Mouse (Mus musculus) forebrain, embryonic 14.5 days (tissue): ENCODE measurements around the gene Lrp10. TPM values are rescaled to one million over a fixed set of nuclear protein-coding genes. Genes with fewer than 3 reads are reported as not detected.

Experiments
- ATAC-seq: fragments of 200-750 bp; cut with Nextera tagmentation; 2 replicates; pipeline ENCODE4 v1.8.0; 2017; ENCODE audit warnings: mild to moderate bottlenecking, moderate library complexity
- DNase-seq: peaks from one replicate; pipeline ENCODE4 v3.0.0-alpha.2; 2015; ENCODE audit warnings: low spot score
- H3K27ac ChIP-seq: fragments of 300-500 bp; sonication (generic); 2 replicates; pipeline ENCODE4 v1.5.1; 2014; ENCODE audit warnings: low read depth, mild to moderate bottlenecking, control low read depth, low read length, moderate library complexity
- H3K27me3 ChIP-seq: fragments of 300-500 bp; sonication (generic); replicated peaks from 2 replicates; pipeline ENCODE4 v1.6.1; 2014; ENCODE audit warnings: low read length, control low read depth, mixed read lengths; ENCODE audit not compliant: control insufficient read depth, insufficient read depth
- H3K36me3 ChIP-seq: fragments of 300-500 bp; sonication (generic); 2 replicates; pipeline ENCODE4 v1.6.1; 2014; ENCODE audit warnings: low read length, control low read depth; ENCODE audit not compliant: control insufficient read depth, insufficient read depth
- H3K4me1 ChIP-seq: fragments of 300-500 bp; sonication (generic); 2 replicates; pipeline ENCODE4 v1.6.1; 2014; ENCODE audit warnings: antibody characterized with exemption, low read length, control low read depth; ENCODE audit not compliant: control insufficient read depth, insufficient read depth
- H3K4me2 ChIP-seq: fragments of 300-500 bp; sonication (generic); 2 replicates; pipeline ENCODE4 v1.6.1; 2014; ENCODE audit warnings: mild to moderate bottlenecking, control low read depth, low read length
- H3K4me3 ChIP-seq: fragments of 300-500 bp; sonication (generic); 2 replicates; pipeline ENCODE4 v1.5.1; 2014; ENCODE audit warnings: low read depth, low read length, control low read depth
- H3K9ac ChIP-seq: fragments of 300-500 bp; sonication (generic); 2 replicates; pipeline ENCODE4 v1.6.1; 2014; ENCODE audit warnings: mild to moderate bottlenecking, low read length, control low read depth, moderate library complexity
- H3K9me3 ChIP-seq: fragments of 300-500 bp; sonication (generic); replicated peaks from 2 replicates; pipeline ENCODE4 v1.6.1; 2016; ENCODE audit warnings: low read length, control low read depth, mixed read lengths; ENCODE audit not compliant: control insufficient read depth
- WGBS: fragments of 180-500 bp; shearing (Covaris S2); extraction: QIAGEN DNeasy Blood & Tissue Kit; methylation state at CpG from one replicate; pipeline ENCODE4 v1.1.7; 2014; 5-methylcytosine and 5-hydroxymethylcytosine counted together
- polyA plus RNA-seq: library from polyadenylated mRNA; unstranded; fragments of >200 nt; fragmentation: Nextera tagmentation; extraction: Ambion mirVana; gene quantifications from 2 replicates; pipeline ENCODE4 v1.2.1, GENCODE M21; 2014

The Lrp10 gene
- polyA plus RNA-seq = 19.2 and 21.0 TPM in 2 replicates

DNA sequence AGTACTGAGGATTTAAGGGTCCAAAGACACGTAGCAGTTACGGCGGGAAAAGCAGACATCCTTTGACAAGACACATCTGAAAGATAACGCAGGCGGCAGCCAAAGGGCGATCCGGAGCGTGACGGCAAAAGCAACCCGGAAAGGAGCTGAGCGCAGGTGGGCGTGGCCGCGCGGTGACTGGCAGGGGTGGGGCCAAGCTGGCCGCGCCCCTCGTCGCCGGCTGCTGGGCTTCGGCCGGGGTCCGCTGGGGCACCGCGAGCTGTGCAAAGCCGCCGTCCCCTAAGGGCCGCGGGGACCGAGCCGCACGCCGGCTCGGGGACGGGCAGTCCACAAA is at the start of gene Lrp10:
Gene Lrp10, plus strand, starts transcription at position 179 of the 334 bp plus-strand sequence.
- Histone ChIP-seq H3K4me3 (peak within 1 kb of the TSS; percentile 82), H3K4me2 (peak within 1 kb of the TSS; percentile 85), H3K4me1 (no peaks in the 10 kb centered on the region; the same call in 1 of the 2 replicates), H3K9me3 (no peaks in the 10 kb centered on the region), H3K36me3 (peaks cover 18% of the 10 kb centered on the region), H3K27ac (peak within 1 kb of the TSS; percentile 70), H3K27me3 (no peaks in the 10 kb centered on the region), H3K9ac (peak within 1 kb of the TSS; percentile 78)
- peak; percentile 91 for DNase-seq
- under 1% methylated on average over 35 of the region's 35 CpGs for WGBS
- peak; percentile 93 for ATAC-seq

DNA sequence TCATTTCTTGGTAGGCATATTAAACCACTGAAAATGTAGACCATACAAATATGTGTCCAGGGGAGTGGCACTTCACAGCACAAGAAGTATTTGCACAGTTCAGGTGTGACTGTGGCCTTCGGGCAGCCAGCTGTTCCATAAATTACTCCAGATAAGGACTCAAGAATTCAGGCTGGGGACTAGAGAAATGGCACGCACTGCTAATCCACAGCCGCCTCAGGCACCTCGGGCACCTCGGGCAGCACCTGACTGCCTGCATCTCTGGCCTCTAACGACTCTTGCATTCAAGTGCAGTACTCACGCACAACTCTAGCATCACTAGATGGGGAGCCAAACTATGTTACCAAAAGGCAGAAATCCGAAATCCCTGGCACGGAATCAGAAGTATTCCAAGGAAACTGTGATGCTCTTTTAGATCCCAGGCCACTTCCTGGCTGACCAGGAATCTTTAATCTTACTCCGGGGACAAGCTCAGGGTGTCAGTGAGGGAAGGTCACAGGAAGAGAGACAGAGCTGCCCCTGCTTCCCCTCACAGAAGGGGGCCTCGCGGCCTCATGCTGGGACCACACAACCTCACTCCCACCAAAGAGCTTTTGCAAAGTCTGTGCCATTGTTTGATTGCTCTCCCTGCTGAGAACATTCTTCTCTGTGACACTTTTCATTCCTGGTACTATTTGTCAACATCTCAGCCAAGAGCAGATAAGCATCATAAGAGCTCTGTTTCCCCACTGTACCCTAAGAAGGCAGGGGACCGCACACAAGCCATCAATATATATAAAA is 48.5 kb upstream of the Lrp10 start:
- 9% methylated on average over 13 of the region's 13 CpGs for WGBS
- Histone ChIP-seq H3K27me3 (peaks cover 8% of the 10 kb centered on the region; the same call in 1 of the 2 replicates), H3K4me1 (no peaks in the 10 kb centered on the region; the same call in 1 of the 2 replicates), H3K27ac (no peak overlapping the region), H3K36me3 (no peaks in the 10 kb centered on the region), H3K4me2 (no peak overlapping the region), H3K9me3 (no peaks in the 10 kb centered on the region), H3K9ac (no peak overlapping the region), H3K4me3 (no peak overlapping the region)
- ATAC-seq (no peak), DNase-seq (no peak)

DNA sequence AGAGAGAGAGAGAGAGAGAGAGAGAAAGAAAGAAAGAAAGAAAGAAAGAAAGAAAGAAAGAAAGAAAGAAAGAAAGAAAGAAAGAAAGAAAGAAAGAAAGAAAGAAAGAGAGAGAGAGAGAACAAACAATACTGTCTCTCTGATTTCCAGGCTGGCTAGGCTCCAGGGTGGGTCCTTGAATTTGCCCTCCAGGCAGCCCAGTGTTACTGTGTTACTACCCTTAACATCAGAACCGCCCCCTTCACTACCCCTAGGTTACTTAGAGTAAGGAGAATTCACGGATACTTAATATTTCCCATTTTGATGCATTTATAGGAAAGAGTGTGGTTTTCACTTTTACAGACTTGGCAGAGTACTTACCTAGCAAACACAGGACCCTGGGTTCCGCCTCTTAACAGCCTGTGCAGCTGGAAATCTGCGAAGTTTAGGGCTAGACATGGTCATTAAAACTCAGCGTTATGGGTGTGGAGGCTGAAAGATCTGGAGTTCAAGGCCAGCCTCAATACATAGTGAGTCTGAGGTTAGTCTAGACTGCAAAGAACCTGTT is 47.6 kb upstream of the Lrp10 start:
- Histone ChIP-seq H3K27me3 (peaks cover 8% of the 10 kb centered on the region; the same call in 1 of the 2 replicates), H3K4me3 (no peak overlapping the region), H3K9me3 (no peaks in the 10 kb centered on the region), H3K4me1 (no peaks in the 10 kb centered on the region; the same call in 1 of the 2 replicates), H3K27ac (no peak overlapping the region), H3K9ac (no peak overlapping the region), H3K36me3 (no peaks in the 10 kb centered on the region), H3K4me2 (no peak overlapping the region)
- ATAC-seq = no peak
- 39% methylated on average over 5 of the region's 5 CpGs for WGBS
- DNase-seq = no peak

DNA sequence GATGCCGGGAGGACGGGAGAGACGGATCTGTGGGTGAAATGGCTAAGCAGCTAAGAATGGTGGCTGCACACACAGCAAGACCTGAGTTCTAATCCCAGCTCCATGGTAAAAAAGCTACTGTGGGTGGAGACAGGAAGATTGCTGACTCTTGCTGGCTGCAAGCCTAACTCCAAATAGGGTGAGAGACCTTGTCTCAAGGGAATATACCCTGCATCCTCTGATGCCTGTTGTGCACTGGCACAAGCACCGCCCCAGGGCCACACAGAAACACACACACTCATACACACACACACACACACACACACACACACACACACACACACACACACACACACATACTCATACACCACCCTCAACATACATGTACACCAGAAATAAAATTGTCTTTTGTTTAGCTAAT is 47.1 kb upstream of the Lrp10 start:
- Histone ChIP-seq H3K4me3 (no peak overlapping the region), H3K36me3 (no peaks in the 10 kb centered on the region), H3K9me3 (no peaks in the 10 kb centered on the region), H3K4me2 (no peak overlapping the region), H3K4me1 (no peaks in the 10 kb centered on the region; the same call in 1 of the 2 replicates), H3K27me3 (peaks cover 8% of the 10 kb centered on the region; the same call in 1 of the 2 replicates), H3K27ac (no peak overlapping the region), H3K9ac (no peak overlapping the region)
- ATAC-seq = no peak
- DNase-seq = no peak
- 69% methylated on average over 4 of the region's 4 CpGs for WGBS

DNA sequence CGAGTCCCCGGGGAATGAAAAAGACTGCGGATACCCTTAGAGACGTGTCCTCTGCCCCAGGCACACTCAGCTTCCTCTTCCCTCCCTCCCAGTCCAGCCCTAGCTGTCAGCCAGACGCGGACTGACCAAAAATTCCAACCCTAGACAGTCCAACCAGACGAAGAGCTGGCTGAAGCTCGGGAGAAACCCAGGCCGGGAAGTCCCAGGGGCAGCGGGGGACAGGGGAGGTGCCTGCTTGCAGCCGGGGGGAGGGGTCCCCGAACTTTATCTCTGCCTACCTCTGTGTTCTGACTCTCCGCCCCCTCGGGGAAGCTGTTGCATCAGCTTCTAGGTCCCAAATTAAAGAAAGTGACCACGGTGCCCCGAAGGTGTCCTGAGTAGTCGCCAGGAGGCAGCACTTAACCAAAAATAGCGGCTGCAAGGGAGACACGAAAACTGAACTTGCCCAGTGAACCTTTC is 46.3 kb upstream of the Lrp10 start, which contains the start of gene Slc7a7:
Gene Slc7a7, minus strand, starts transcription at position 158 of the 459 bp plus-strand sequence.
- Histone ChIP-seq H3K4me2 (no peak within 1 kb of the TSS), H3K27ac (no peak within 1 kb of the TSS), H3K36me3 (no peaks in the 10 kb centered on the region), H3K9ac (no peak within 1 kb of the TSS), H3K27me3 (peaks cover 8% of the 10 kb centered on the region; the same call in 1 of the 2 replicates), H3K9me3 (no peaks in the 10 kb centered on the region), H3K4me3 (no peak within 1 kb of the TSS), H3K4me1 (no peaks in the 10 kb centered on the region; the same call in 1 of the 2 replicates)
- 6% methylated on average over 19 of the region's 19 CpGs for WGBS
- ATAC-seq (no peak), DNase-seq (no peak)

DNA sequence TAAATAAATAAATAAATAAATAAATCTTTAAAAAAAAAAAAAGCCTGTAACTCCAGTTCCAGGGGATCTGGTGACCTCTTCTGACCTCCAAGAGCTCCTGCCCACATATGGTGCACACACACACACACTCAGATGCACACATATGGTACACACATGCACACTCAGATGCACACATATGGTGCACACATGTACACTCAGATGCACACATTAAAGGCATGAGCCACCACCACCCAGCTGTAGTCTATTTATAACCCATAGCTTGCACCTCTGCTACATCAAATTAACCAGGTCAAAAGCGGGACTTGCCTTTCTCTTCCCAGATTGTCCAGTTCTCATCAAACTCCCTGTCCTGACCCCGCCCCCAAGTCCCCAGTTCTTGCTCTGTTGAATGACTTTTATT is 42.9 kb upstream of the Lrp10 start:
- ATAC-seq (no peak), DNase-seq (no peak)
- Histone ChIP-seq H3K9me3 (no peaks in the 10 kb centered on the region), H3K27me3 (peaks cover 5% of the 10 kb centered on the region; the same call in 1 of the 2 replicates), H3K4me3 (no peak overlapping the region), H3K4me2 (no peak overlapping the region), H3K4me1 (peaks cover 4% of the 10 kb centered on the region; the same call in 1 of the 2 replicates), H3K27ac (no peak overlapping the region), H3K9ac (no peak overlapping the region), H3K36me3 (no peaks in the 10 kb centered on the region)
- WGBS = 84% methylated on average over 2 of the region's 2 CpGs

DNA sequence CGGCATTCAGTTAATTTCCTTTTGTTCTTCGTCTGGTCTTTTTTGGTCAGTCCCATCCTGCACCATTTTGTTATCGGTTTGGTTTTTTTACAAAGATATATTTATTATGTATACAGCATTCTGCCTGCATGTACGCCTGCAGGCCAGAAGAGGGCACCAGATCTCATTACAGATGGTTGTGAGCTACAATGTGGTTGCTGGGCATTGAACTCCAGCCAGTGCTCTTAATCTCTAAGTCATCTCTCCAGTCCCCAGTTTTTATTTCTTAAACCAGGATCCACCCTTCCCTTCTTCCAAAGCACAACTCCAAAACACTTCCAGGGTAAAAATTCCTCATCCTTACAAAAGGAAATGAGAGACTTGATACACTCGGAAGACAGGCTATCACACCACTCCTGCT is 40.5 kb upstream of the Lrp10 start:
- Histone ChIP-seq H3K4me3 (no peak overlapping the region), H3K27ac (no peak overlapping the region), H3K27me3 (no peaks in the 10 kb centered on the region), H3K4me2 (no peak overlapping the region), H3K36me3 (peaks cover 2% of the 10 kb centered on the region; the same call in 1 of the 2 replicates), H3K4me1 (peaks cover 12% of the 10 kb centered on the region; the same call in 1 of the 2 replicates), H3K9me3 (no peaks in the 10 kb centered on the region), H3K9ac (no peak overlapping the region)
- WGBS = 59% methylated on average over 5 of the region's 5 CpGs
- ATAC-seq (no peak), DNase-seq (peak; percentile 46)

DNA sequence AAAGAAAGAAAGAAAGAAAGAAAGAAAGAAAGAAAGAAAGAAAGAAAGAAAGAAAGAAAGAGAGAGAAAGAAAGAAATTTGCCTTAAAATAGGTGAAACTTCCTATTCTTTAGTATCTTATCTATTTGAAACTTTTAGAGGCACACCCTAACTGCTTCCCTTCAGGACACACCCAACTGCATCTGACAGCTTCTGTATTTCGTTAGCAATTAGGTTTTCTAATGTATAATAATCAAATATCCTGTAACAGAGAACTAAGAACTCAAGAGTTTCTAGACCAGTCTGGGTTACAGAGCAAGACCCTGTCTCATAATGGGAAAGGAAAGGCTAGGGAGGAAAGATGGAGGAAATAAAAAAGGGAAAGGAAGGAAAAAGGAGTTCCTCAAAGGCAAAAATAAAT is 39.3 kb upstream of the Lrp10 start:
- H3K27me3 ChIP-seq = no peaks in the 10 kb centered on the region
- H3K4me3 ChIP-seq = no peak overlapping the region
- DNase-seq (no peak), ATAC-seq (no peak)
- peaks cover 11% of the 10 kb centered on the region; the same call in 1 of the 2 replicates for H3K36me3 ChIP-seq
- H3K4me1 ChIP-seq = peaks cover 17% of the 10 kb centered on the region
- H3K27ac ChIP-seq = no peak overlapping the region
- no peak overlapping the region for H3K4me2 ChIP-seq
- H3K9me3 ChIP-seq = no peaks in the 10 kb centered on the region
- no peak overlapping the region for H3K9ac ChIP-seq
- 94% methylated on average over 1 of the region's 1 CpGs for WGBS

DNA sequence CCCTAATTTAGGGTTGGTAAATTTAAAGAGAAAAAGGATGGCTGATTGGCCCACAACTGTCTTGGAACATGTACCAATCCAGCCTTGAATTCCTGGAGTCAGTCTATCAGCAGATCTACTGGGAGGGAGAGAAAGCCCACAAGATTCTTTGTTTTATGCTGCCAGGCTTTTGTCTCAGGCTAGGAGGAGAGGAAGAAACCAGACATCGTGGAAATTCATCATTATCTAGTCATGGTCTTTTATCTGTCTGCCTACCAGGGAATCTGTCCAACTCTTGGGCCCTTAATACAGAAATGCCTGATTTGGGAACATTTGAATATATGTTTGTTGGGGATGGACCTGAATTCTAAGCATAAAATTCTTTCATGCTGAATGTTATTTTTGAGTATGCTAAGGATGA is 38.4 kb upstream of the Lrp10 start:
- peak overlapping the region; percentile 86; the same call in 1 of the 2 replicates for H3K4me3 ChIP-seq

More for the DNA sequence above, 38.4 kb upstream of the Lrp10 start:
- Histone ChIP-seq H3K9ac (no peak overlapping the region), H3K27me3 (no peaks in the 10 kb centered on the region), H3K9me3 (no peaks in the 10 kb centered on the region), H3K36me3 (peaks cover 15% of the 10 kb centered on the region), H3K27ac (no peak overlapping the region), H3K4me2 (peak overlapping the region; percentile 64), H3K4me1 (peaks cover 20% of the 10 kb centered on the region)
- ATAC-seq = no peak
- no peak for DNase-seq
- WGBS = 92% methylated on average over 1 of the region's 1 CpGs
